Mouse (Mus musculus): ENCODE data around the gene Tac4. TPM values are rescaled to one million over a fixed set of nuclear protein-coding genes. Genes with fewer than 3 reads are reported as not detected.

Tac4 gene
- polyA plus RNA-seq, 1 experiment from 2014 or later, result 0.21 TPM

DNA sequence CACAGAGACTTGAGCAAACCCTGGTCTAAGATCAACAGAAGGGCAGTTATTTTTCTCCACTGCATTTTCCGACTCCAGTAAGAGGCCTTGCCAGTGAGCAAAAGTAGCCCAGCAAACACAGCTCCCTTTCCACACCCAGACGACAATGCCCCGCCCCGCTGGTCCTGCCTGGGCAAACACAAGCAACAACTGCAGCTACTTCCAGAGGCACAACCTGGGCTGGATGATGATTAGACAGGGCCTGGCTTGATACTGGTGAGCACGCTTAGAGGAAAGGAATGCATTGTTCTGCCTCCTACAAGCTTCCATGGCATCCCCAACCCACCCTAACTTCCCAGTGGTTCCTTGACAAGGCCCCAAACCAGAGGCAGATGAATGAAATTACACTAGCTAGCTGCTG lies 12.3 kb downstream of the Tac4 start:
- WGBS, result 90% methylated on average over 5 of the region's 5 CpGs
- Histone ChIP-seq H3K4me1 (ENCODE audit: control insufficient read depth, insufficient read depth, low read length) (no peaks in the 10 kb centered on the region), H3K9me3 (ENCODE audit: control insufficient read depth, low read length) (no peaks in the 10 kb centered on the region), H3K36me3 (ENCODE audit: control insufficient read depth, insufficient read depth, low read length) (peaks cover 55% of the 10 kb centered on the region), H3K27ac (ENCODE audit: low read depth, low read length) (no peak overlapping the region), H3K4me2 (ENCODE audit: low read depth, low read length) (no peak overlapping the region), H3K27me3 (ENCODE audit: control insufficient read depth, insufficient read depth, low read length) (no peaks in the 10 kb centered on the region), H3K9ac (replicated peaks; ENCODE audit: low read depth, low read length) (no peak overlapping the region), H3K4me3 (ENCODE audit: low read depth, low read length) (no peak overlapping the region)
- ATAC-seq (ENCODE audit: low read depth), result no peak

DNA sequence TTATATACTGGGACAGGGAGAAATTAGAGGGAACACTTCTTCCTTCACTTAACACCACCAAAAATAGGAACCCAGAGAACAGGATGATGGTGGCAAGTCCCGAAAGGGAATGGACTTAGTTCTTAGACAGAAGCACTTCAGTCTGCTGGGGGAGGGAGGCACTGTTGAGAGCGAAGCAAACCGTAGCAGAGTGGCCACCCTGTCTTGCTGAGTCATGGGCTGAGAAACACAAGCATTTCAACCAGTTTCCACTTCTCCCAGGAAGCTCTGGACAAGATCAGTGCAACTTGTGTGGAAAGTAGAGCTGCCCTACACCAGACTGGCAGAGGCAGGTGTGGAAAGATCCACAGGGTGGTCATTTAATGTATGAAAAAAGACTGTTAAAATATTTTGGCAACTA lies 13.3 kb downstream of the Tac4 start:
- Histone ChIP-seq H3K9me3 (ENCODE audit: control insufficient read depth, low read length) (no peaks in the 10 kb centered on the region), H3K27ac (ENCODE audit: low read depth, low read length) (no peak overlapping the region), H3K4me1 (ENCODE audit: control insufficient read depth, insufficient read depth, low read length) (no peaks in the 10 kb centered on the region), H3K36me3 (ENCODE audit: control insufficient read depth, insufficient read depth, low read length) (peaks cover 64% of the 10 kb centered on the region), H3K27me3 (ENCODE audit: control insufficient read depth, insufficient read depth, low read length) (no peaks in the 10 kb centered on the region), H3K4me2 (ENCODE audit: low read depth, low read length) (no peak overlapping the region), H3K4me3 (ENCODE audit: low read depth, low read length) (no peak overlapping the region), H3K9ac (replicated peaks; ENCODE audit: low read depth, low read length) (no peak overlapping the region)
- ATAC-seq (ENCODE audit: low read depth), result no peak
- WGBS, result 85% methylated on average over 3 of the region's 3 CpGs

DNA sequence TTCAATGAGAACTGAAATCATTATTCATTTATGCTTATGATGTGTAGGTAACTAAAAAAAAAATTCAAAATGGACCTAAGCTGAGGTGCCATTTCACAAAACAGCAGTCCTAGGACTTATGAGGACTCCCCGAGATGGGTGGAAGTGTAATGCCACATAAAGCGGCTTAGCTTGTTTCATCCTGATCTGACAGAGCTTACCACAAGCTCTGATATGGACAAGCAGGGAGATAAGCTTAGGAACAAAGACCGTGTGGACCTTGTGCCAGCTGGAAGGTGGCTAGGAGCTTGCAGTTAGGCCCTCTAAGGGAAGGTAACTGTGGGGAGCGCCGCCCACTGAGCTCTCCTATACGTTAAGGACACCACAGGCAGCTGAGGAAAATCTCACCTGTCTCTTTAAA lies 14.7 kb downstream of the Tac4 start:
- Histone ChIP-seq H3K4me3 (ENCODE audit: low read depth, low read length) (no peak overlapping the region), H3K9me3 (ENCODE audit: control insufficient read depth, low read length) (no peaks in the 10 kb centered on the region), H3K4me1 (ENCODE audit: control insufficient read depth, insufficient read depth, low read length) (no peaks in the 10 kb centered on the region), H3K36me3 (ENCODE audit: control insufficient read depth, insufficient read depth, low read length) (peaks cover 66% of the 10 kb centered on the region), H3K27ac (ENCODE audit: low read depth, low read length) (no peak overlapping the region), H3K4me2 (ENCODE audit: low read depth, low read length) (no peak overlapping the region), H3K9ac (replicated peaks; ENCODE audit: low read depth, low read length) (no peak overlapping the region), H3K27me3 (ENCODE audit: control insufficient read depth, insufficient read depth, low read length) (no peaks in the 10 kb centered on the region)
- no peak for ATAC-seq (ENCODE audit: low read depth)
- WGBS, result 92% methylated on average over 6 of the region's 6 CpGs

DNA sequence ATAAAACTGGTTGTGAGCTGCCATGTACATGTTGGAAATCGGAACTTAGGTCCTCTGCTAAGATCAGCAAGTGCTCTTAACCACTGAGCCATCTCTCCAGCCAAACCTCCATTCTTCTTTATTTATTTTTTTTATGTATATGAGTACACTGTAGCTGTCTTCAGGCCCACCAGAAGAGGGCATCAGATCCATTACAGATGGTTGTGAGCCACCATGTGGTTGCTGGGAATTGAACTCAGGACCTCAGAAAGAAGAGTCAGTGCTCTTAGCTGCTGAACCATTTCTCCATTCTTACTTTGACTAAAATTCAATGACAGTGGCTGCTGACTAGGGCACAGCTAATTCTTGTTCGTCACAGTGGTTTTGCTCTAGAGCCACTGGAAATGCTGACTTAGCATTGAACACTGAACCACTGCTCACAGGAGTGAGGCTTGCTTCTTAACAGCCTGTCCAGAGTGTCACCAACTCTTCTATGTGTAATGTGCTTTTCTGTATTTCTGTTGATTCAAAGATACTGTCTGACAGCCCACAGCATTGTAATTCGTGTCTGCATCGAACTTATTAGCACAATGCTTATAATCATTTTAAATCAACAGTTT lies 17.8 kb downstream of the Tac4 start:
- no peak overlapping the region for H3K4me3 ChIP-seq (ENCODE audit: low read depth, low read length)
- no peaks in the 10 kb centered on the region for H3K9me3 ChIP-seq (ENCODE audit: control insufficient read depth, low read length)
- H3K4me2 ChIP-seq (ENCODE audit: low read depth, low read length), result no peak overlapping the region
- peaks cover 70% of the 10 kb centered on the region for H3K36me3 ChIP-seq (ENCODE audit: control insufficient read depth, insufficient read depth, low read length)
- ATAC-seq (ENCODE audit: low read depth), result no peak
- H3K9ac ChIP-seq (replicated peaks; ENCODE audit: low read depth, low read length), result no peak overlapping the region
- H3K27me3 ChIP-seq (ENCODE audit: control insufficient read depth, insufficient read depth, low read length), result no peaks in the 10 kb centered on the region
- H3K27ac ChIP-seq (ENCODE audit: low read depth, low read length), result no peak overlapping the region
- H3K4me1 ChIP-seq (ENCODE audit: control insufficient read depth, insufficient read depth, low read length), result no peaks in the 10 kb centered on the region
- WGBS, result 91% methylated on average over 4 of the region's 4 CpGs

DNA sequence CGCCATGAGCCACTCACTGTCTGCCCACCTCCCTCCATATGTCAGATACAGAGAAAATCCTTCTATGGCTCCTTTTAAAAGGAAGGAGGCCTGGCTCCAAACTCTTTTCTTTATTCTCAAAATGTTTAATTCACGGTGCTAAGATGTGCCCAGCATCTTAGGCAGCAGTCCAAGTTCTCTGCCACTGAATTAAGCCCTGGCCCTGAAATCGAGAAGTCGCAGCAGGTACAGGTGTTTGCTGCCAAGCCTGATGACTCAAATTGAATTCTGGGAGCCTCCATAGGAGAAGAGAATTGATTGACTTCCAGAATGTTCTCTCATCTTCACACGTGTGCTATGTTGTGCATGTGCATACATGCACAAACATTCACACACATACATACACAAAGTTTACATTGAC lies 21.0 kb downstream of the Tac4 start:
- Histone ChIP-seq H3K9me3 (ENCODE audit: control insufficient read depth, low read length) (no peaks in the 10 kb centered on the region), H3K27ac (ENCODE audit: low read depth, low read length) (no peak overlapping the region), H3K4me1 (ENCODE audit: control insufficient read depth, insufficient read depth, low read length) (no peaks in the 10 kb centered on the region), H3K27me3 (ENCODE audit: control insufficient read depth, insufficient read depth, low read length) (no peaks in the 10 kb centered on the region), H3K9ac (replicated peaks; ENCODE audit: low read depth, low read length) (no peak overlapping the region), H3K4me3 (ENCODE audit: low read depth, low read length) (no peak overlapping the region), H3K4me2 (ENCODE audit: low read depth, low read length) (no peak overlapping the region), H3K36me3 (ENCODE audit: control insufficient read depth, insufficient read depth, low read length) (peaks cover 61% of the 10 kb centered on the region)
- ATAC-seq (ENCODE audit: low read depth), result no peak
- WGBS, result 94% methylated on average over 5 of the region's 5 CpGs

DNA sequence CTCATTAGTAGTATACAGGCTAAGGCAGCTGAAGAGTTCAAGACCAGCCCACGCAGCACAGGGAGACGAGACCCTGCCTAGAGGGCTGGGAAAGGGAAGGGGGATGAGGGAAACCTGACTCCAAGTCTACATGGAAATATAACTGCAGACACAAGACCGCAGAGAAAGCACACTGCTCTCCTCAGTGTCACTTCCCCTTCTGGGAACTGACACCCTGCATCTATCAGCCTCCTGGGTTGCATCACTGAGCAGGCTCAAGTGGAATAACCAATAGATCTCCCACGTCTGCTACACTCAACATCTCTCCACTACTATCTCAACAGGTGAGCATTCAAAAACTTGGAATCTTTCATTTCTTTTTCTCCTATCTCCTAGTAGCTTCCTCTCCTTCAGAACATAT lies 30.7 kb downstream of the Tac4 start:
- H3K27me3 ChIP-seq (ENCODE audit: control insufficient read depth, insufficient read depth, low read length), result no peaks in the 10 kb centered on the region
- H3K36me3 ChIP-seq (ENCODE audit: control insufficient read depth, insufficient read depth, low read length), result peaks cover 54% of the 10 kb centered on the region
- H3K4me1 ChIP-seq (ENCODE audit: control insufficient read depth, insufficient read depth, low read length), result no peaks in the 10 kb centered on the region
- no peak overlapping the region for H3K27ac ChIP-seq (ENCODE audit: low read depth, low read length)
- ATAC-seq (ENCODE audit: low read depth), result no peak
- no peaks in the 10 kb centered on the region for H3K9me3 ChIP-seq (ENCODE audit: control insufficient read depth, low read length)
- WGBS, result 87% methylated on average over 4 of the region's 4 CpGs
- no peak overlapping the region for H3K9ac ChIP-seq (replicated peaks; ENCODE audit: low read depth, low read length)
- H3K4me2 ChIP-seq (ENCODE audit: low read depth, low read length), result no peak overlapping the region
- no peak overlapping the region for H3K4me3 ChIP-seq (ENCODE audit: low read depth, low read length)

DNA sequence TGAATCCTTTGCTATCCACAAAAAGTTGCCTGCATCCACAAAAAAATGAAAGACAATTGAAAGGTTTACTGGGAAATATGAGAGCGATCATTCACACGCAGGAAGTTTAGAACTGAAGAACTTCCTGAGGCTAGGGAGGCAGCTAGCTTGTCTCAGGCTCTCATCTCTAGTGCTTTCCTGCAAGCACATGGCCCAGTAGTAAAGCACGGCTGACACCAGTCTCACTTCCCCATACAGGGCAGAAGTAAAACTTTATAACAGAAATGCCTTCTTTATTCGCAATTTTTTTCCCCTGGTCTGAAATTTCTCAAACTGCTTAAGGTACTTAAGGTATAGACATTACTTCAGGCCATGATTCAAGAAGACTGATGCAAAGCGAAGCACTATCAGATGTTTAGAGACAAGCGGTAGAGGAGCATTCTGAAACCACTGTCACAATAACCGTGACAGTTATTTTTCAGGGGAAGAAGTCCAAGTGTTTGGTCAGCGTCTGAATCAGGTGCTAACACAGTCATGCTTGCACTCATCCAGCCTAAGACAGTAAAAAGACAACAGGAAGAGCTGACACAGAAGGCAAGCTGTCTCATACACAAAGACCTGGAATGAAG lies 31.8 kb downstream of the Tac4 start:
- no peak overlapping the region for H3K4me3 ChIP-seq (ENCODE audit: low read depth, low read length)
- no peaks in the 10 kb centered on the region for H3K4me1 ChIP-seq (ENCODE audit: control insufficient read depth, insufficient read depth, low read length)
- no peak overlapping the region for H3K4me2 ChIP-seq (ENCODE audit: low read depth, low read length)
- ATAC-seq (ENCODE audit: low read depth), result no peak
- H3K9me3 ChIP-seq (ENCODE audit: control insufficient read depth, low read length), result no peaks in the 10 kb centered on the region
- H3K9ac ChIP-seq (replicated peaks; ENCODE audit: low read depth, low read length), result no peak overlapping the region
- H3K27me3 ChIP-seq (ENCODE audit: control insufficient read depth, insufficient read depth, low read length), result no peaks in the 10 kb centered on the region
- peaks cover 46% of the 10 kb centered on the region for H3K36me3 ChIP-seq (ENCODE audit: control insufficient read depth, insufficient read depth, low read length)
- WGBS, result 88% methylated on average over 8 of the region's 8 CpGs
- no peak overlapping the region for H3K27ac ChIP-seq (ENCODE audit: low read depth, low read length)

DNA sequence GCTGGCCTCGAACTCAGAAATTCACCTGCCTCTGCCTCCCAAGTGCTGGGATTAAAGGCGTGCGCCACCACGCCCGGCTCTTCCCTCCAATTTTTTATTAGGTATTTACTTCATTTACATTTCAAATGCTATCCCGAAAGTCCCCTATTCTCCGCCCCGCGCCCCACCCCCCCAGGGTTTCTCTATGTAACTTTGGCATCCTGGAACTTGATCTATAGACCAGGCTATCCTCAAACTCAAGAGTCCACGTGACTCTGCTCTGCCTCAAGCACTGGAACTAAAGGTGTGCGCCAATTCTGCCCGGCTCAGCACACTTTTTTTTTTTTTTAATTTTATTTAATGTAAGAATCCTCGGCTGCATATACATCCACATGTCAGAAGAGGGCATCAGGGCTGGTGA lies 34.4 kb downstream of the Tac4 start:
- ATAC-seq (ENCODE audit: low read depth), result no peak
- no peaks in the 10 kb centered on the region for H3K27me3 ChIP-seq (ENCODE audit: control insufficient read depth, insufficient read depth, low read length)
- H3K4me1 ChIP-seq (ENCODE audit: control insufficient read depth, insufficient read depth, low read length), result no peaks in the 10 kb centered on the region
- no peak overlapping the region for H3K9ac ChIP-seq (replicated peaks; ENCODE audit: low read depth, low read length)
- 90% methylated on average over 12 of the region's 13 CpGs for WGBS
- H3K9me3 ChIP-seq (ENCODE audit: control insufficient read depth, low read length), result no peaks in the 10 kb centered on the region
- no peak overlapping the region for H3K27ac ChIP-seq (ENCODE audit: low read depth, low read length)
- peaks cover 27% of the 10 kb centered on the region for H3K36me3 ChIP-seq (ENCODE audit: control insufficient read depth, insufficient read depth, low read length)
- no peak overlapping the region for H3K4me3 ChIP-seq (ENCODE audit: low read depth, low read length)
- H3K4me2 ChIP-seq (ENCODE audit: low read depth, low read length), result no peak overlapping the region

DNA sequence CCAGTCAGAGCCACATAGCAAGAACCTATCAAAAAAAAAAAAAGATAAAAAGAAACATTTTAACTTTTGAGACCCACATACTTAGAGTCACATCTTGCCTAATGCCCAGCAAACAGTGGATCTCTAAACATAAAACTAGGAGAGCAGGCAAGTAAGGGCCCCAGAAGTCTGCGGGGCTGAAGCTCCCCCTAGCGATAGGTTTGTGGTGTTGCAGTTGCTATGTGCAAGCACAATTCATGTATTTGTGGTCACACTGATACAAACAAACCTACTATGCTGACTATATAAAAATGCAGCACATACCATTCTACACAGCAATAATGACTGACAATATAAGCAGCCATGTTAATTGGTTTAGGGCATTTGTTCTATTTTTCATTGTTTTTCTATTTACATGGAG lies 36.8 kb downstream of the Tac4 start:
- H3K4me2 ChIP-seq (ENCODE audit: low read depth, low read length), result no peak overlapping the region

More for the DNA sequence above, 36.8 kb downstream of the Tac4 start:
- Histone ChIP-seq H3K27ac (ENCODE audit: low read depth, low read length) (no peak overlapping the region), H3K36me3 (ENCODE audit: control insufficient read depth, insufficient read depth, low read length) (peaks cover 31% of the 10 kb centered on the region), H3K27me3 (ENCODE audit: control insufficient read depth, insufficient read depth, low read length) (no peaks in the 10 kb centered on the region), H3K9me3 (ENCODE audit: control insufficient read depth, low read length) (no peaks in the 10 kb centered on the region), H3K9ac (replicated peaks; ENCODE audit: low read depth, low read length) (no peak overlapping the region), H3K4me1 (ENCODE audit: control insufficient read depth, insufficient read depth, low read length) (no peaks in the 10 kb centered on the region), H3K4me3 (ENCODE audit: low read depth, low read length) (no peak overlapping the region)
- 17% methylated on average over 2 of the region's 2 CpGs for WGBS
- no peak for ATAC-seq (ENCODE audit: low read depth)

Data from neural tube, embryonic 14.5 days (tissue).